Mouse (Mus musculus) layer of hippocampus, adult 2 months (tissue): Measurements from ENCODE around the gene Cox17. TPM values are rescaled to one million over a fixed set of nuclear protein-coding genes. Genes with fewer than 3 reads are reported as not detected.

Experiments
- DNase-seq, 2 experiments: peaks; one replicate each; pipeline ENCODE4 v3.0.0; 2022; ENCODE audit warnings: low spot score in 2 of 2
- H3K27ac ChIP-seq: fragments of 200-600 bp; 2 replicates; pipeline ENCODE4 v1.8.1; 2022
- H3K4me3 ChIP-seq: fragments of 200-600 bp; 2 replicates; pipeline ENCODE4 v1.8.1; 2022; ENCODE audit warnings: mild to moderate bottlenecking
- CTCF ChIP-seq: fragments of 200-600 bp; conservative IDR thresholded peaks from 2 replicates; pipeline ENCODE4 v1.8.1; 2022; ENCODE audit warnings: antibody characterized with exemption, mild to moderate bottlenecking, moderate library complexity
- total RNA-seq, 2 experiments: library from RNA; stranded (reverse); gene quantifications; 2 replicates each; pipeline ENCODE4 v1.2.3; 2021

Gene Cox17
- total RNA-seq, 2 experiments from 2014 or later: 123 to 126 TPM

- Histone ChIP-seq H3K4me3 (no peak overlapping the region), H3K27ac (no peak overlapping the region)
- DNase-seq: no peak
- TF ChIP-seq CTCF: no peak
These were observed 6.1 kb downstream of the Cox17 start for GRCm38 (mm10) chr16:38352851-38353250.

GRCm38 (mm10) chr16:38353642-38354041 lies 6.9 kb downstream of the Cox17 start:
- H3K27ac ChIP-seq: no peak overlapping the region
- no peak for DNase-seq
- H3K4me3 ChIP-seq: no peak overlapping the region
- TF ChIP-seq CTCF: no peak

- Histone ChIP-seq H3K4me3 (no peak overlapping the region), H3K27ac (no peak overlapping the region)
- no peak for DNase-seq
- TF ChIP-seq CTCF: no peak
These were observed 7.6 kb downstream of the Cox17 start for GRCm38 (mm10) chr16:38354185-38354913.

GRCm38 (mm10) chr16:38358256-38358812 lies 11.5 kb downstream of the Cox17 start:
- no peak for TF ChIP-seq CTCF
- no peak overlapping the region for H3K27ac ChIP-seq
- H3K4me3 ChIP-seq: no peak overlapping the region
- DNase-seq: no peak

GRCm38 (mm10) chr16:38359241-38359640 lies 12.4 kb downstream of the Cox17 start:
- DNase-seq: no peak
- H3K4me3 ChIP-seq: no peak overlapping the region
- H3K27ac ChIP-seq: no peak overlapping the region
- no peak for TF ChIP-seq CTCF

- no peak for TF ChIP-seq CTCF
- no peak for DNase-seq
- Histone ChIP-seq H3K27ac (no peak overlapping the region), H3K4me3 (no peak overlapping the region)
These were observed 13.1 kb downstream of the Cox17 start for GRCm38 (mm10) chr16:38359857-38360256.

- TF ChIP-seq CTCF: no peak
- no peak for DNase-seq
- Histone ChIP-seq H3K4me3 (no peak overlapping the region), H3K27ac (no peak overlapping the region)
These were observed 13.5 kb downstream of the Cox17 start for GRCm38 (mm10) chr16:38360317-38360716.

GRCm38 (mm10) chr16:38361933-38362332 lies 15.1 kb downstream of the Cox17 start, which contains the start of gene Popdc2:
Gene Popdc2, plus strand, starts transcription at chr16:38362209.
- Histone ChIP-seq H3K4me3 (no peak within 1 kb of the TSS), H3K27ac (no peak within 1 kb of the TSS)
- no peak for DNase-seq
- no peak for TF ChIP-seq CTCF

- no peak for DNase-seq
- no peak overlapping the region for H3K27ac ChIP-seq
- no peak for TF ChIP-seq CTCF
- no peak overlapping the region for H3K4me3 ChIP-seq
These were observed 15.9 kb downstream of the Cox17 start for GRCm38 (mm10) chr16:38362493-38363255.

GRCm38 (mm10) chr16:38363256-38363595 lies 16.4 kb downstream of the Cox17 start:
- no peak overlapping the region for H3K27ac ChIP-seq
- no peak overlapping the region for H3K4me3 ChIP-seq
- TF ChIP-seq CTCF: no peak
- DNase-seq: no peak

- no peak overlapping the region for H3K4me3 ChIP-seq
- H3K27ac ChIP-seq: no peak overlapping the region
- DNase-seq: no peak
- no peak for TF ChIP-seq CTCF
These were observed 16.9 kb downstream of the Cox17 start for GRCm38 (mm10) chr16:38363657-38364056.

GRCm38 (mm10) chr16:38365390-38365789 lies 18.6 kb downstream of the Cox17 start:
- DNase-seq: no peak
- Histone ChIP-seq H3K27ac (no peak overlapping the region), H3K4me3 (no peak overlapping the region)
- no peak for TF ChIP-seq CTCF

- DNase-seq: no peak
- Histone ChIP-seq H3K27ac (no peak overlapping the region), H3K4me3 (no peak overlapping the region)
- no peak for TF ChIP-seq CTCF
These were observed 19.4 kb downstream of the Cox17 start for GRCm38 (mm10) chr16:38366231-38366630.

GRCm38 (mm10) chr16:38368336-38368735 lies 21.5 kb downstream of the Cox17 start:
- H3K4me3 ChIP-seq: no peak overlapping the region
- H3K27ac ChIP-seq: no peak overlapping the region
- DNase-seq: peak; percentile 43 to 80
- TF ChIP-seq CTCF: no peak
